Mouse (Mus musculus) left cerebral cortex, postnatal 14 days (tissue): ENCODE results near the gene Ell2. TPM values are rescaled to one million over a fixed set of nuclear protein-coding genes. Genes with fewer than 3 reads are reported as not detected.

ENCODE experiments used
- DNase-seq, 2 experiments: peaks; one replicate each; pipeline ENCODE4 v3.0.0; 2021 to 2022; ENCODE audit warnings: low spot score in 2 of 2, mixed read lengths in 1 of 2
- intact Hi-C: fragments of 180-260 bp; cut with DNase I; formaldehyde crosslinking; loops from one replicate; pipeline ENCODE4 v1.15.1; 2025
- total RNA-seq, 2 experiments: library from RNA; stranded (reverse); gene quantifications; 2 replicates each; pipeline ENCODE4 v1.2.3; 2021

Ell2 gene
- total RNA-seq, 2 experiments from 2014 or later = 40.3 to 43.0 TPM

- DNase-seq = peak; percentile 42 to 57
- intact Hi-C loops = no loop called here
These were observed 45.8 kb downstream of the Ell2 start for GRCm38 (mm10) chr13:75752216-75752938.

- peak in 1 of 2 experiments; percentile 12 for DNase-seq
- intact Hi-C loops = no loop called here
These were observed 47.8 kb downstream of the Ell2 start for GRCm38 (mm10) chr13:75754398-75754797.

GRCm38 (mm10) chr13:75760859-75761548, 54.4 kb downstream of the Ell2 start:
- no peak for DNase-seq
- intact Hi-C loops = no loop called here

GRCm38 (mm10) chr13:75762759-75763158, 56.2 kb downstream of the Ell2 start:
- DNase-seq = no peak

GRCm38 (mm10) chr13:75763280-75763679, 56.7 kb downstream of the Ell2 start:
- intact Hi-C loops = no loop called here
- DNase-seq = no peak

More at GRCm38 (mm10) chr13:75762759-75763158, 56.2 kb downstream of the Ell2 start:
- intact Hi-C loops = no loop called here

GRCm38 (mm10) chr13:75765742-75766141, 59.2 kb downstream of the Ell2 start:
- intact Hi-C loops = no loop called here

GRCm38 (mm10) chr13:75766238-75766637, 59.7 kb downstream of the Ell2 start:
- DNase-seq = no peak
- intact Hi-C loops = no loop called here

More at GRCm38 (mm10) chr13:75765742-75766141, 59.2 kb downstream of the Ell2 start:
- no peak for DNase-seq

- DNase-seq = no peak
- intact Hi-C loops = no loop called here
These were observed 60.4 kb downstream of the Ell2 start for GRCm38 (mm10) chr13:75766967-75767366.

GRCm38 (mm10) chr13:75770744-75771143, 64.2 kb downstream of the Ell2 start:
- no peak for DNase-seq
- intact Hi-C loops = no loop called here

GRCm38 (mm10) chr13:75771404-75771803, 64.8 kb downstream of the Ell2 start:
- DNase-seq = no peak
- intact Hi-C loops = no loop called here

- no peak for DNase-seq
- intact Hi-C loops = no loop called here
These were observed 65.6 kb downstream of the Ell2 start for GRCm38 (mm10) chr13:75771984-75772730.

GRCm38 (mm10) chr13:75775961-75776360, 69.4 kb downstream of the Ell2 start:
- intact Hi-C loops = no loop called here
- no peak for DNase-seq

GRCm38 (mm10) chr13:75776692-75777091, 70.1 kb downstream of the Ell2 start:
- no peak for DNase-seq

GRCm38 (mm10) chr13:75778156-75778555, 71.6 kb downstream of the Ell2 start:
- intact Hi-C loops = no loop called here
- no peak for DNase-seq

More at GRCm38 (mm10) chr13:75776692-75777091, 70.1 kb downstream of the Ell2 start:
- intact Hi-C loops = no loop called here

GRCm38 (mm10) chr13:75779169-75779568, 72.6 kb downstream of the Ell2 start:
- DNase-seq = no peak

GRCm38 (mm10) chr13:75780096-75780495, 73.5 kb downstream of the Ell2 start:
- intact Hi-C loops = no loop called here
- no peak for DNase-seq

More at GRCm38 (mm10) chr13:75779169-75779568, 72.6 kb downstream of the Ell2 start:
- intact Hi-C loops = no loop called here

GRCm38 (mm10) chr13:75785726-75786125, 79.2 kb downstream of the Ell2 start:
- intact Hi-C loops = no loop called here
- DNase-seq = no peak

GRCm38 (mm10) chr13:75786264-75786663, 79.7 kb downstream of the Ell2 start:
- intact Hi-C loops = no loop called here
- DNase-seq = no peak

- intact Hi-C loops = no loop called here
- DNase-seq = no peak
These were observed 80.8 kb downstream of the Ell2 start for GRCm38 (mm10) chr13:75787364-75787763.

- intact Hi-C loops = no loop called here
- no peak for DNase-seq
These were observed 81.6 kb downstream of the Ell2 start for GRCm38 (mm10) chr13:75788178-75788577.
